Mouse (Mus musculus): ENCODE data around the gene Hnrnpu.

DNA sequence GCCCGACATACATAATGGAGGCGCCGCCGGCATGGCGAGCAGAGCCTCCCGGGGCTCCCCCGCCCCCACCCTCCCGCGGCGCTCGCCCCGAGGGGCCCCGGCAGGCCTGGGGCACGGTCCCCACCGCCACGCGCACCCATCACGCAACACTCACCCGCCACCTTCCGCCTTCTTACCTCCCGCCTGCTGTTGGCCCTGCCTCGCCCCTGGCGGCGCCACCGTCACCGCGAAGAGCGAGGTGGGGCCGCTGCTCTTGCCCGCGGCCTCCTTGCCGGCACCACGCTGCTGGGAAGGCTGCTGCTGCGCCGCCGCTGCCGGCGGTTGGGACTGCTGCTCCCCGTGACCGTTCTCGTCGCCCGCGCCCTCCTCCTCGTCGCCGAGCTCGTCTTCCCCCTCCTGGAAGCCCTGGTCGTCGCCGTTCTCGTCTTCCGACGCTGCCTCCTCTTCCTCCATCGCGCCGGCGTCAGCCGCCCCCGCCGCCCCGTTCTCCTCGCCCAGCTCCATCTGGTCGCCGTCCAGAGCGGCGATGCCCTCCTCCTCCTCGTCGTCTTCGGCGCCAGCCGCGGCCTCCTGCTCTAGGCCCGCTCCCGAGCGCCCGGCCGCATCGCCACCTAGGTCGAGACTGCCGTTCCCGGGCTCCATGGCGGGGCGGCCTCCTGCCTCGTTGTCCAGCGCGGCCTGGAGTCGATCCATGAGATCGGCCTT, 668 bp downstream of the Hnrnpu start:
- TF ChIP-seq CTCF (IDR thresholded peaks at IDR 0.05; ENCODE audit: control insufficient read depth, insufficient read depth, insufficient replicate concordance, low read depth, low read length), result no peak
- no peak; the same call in 1 of the 2 replicates for TF ChIP-seq POLR2A (IDR thresholded peaks at IDR 0.05; ENCODE audit: control insufficient read depth, low read depth, low read length)

Measured in testis, adult 2 months (tissue).